Mouse (Mus musculus) hematopoietic stem cell, adult 5-6 weeks (primary cell): ENCODE data around the gene Ago3. TPM values are rescaled to one million over a fixed set of nuclear protein-coding genes. Genes with fewer than 3 reads are reported as not detected.

Experiments
- ATAC-seq, 2 experiments: fragments of 125-278 bp in 1 of 2; replicated peaks in 1 of 2; 2 replicates each; pipeline ENCODE4 v1.8.0; 2016 to 2017; ENCODE audit warnings: inconsistent platforms in 2 of 2, mild to moderate bottlenecking in 2 of 2, moderate number of reproducible peaks in 2 of 2, low read depth in 1 of 2, moderate TSS enrichment in 1 of 2; ENCODE audit not compliant: low FRiP score in 2 of 2, poor library complexity in 2 of 2, severe bottlenecking in 2 of 2, insufficient read depth in 1 of 2, low TSS enrichment in 1 of 2
- total RNA-seq: library from RNA; stranded (forward); fragments of 172-1452, 232-1000 nt; gene quantifications from 2 replicates; pipeline ENCODE4 v1.2.3, GENCODE M21; 2017

The Ago3 gene
- total RNA-seq, 1 experiment from 2014 or later: 13.1 TPM

DNA sequence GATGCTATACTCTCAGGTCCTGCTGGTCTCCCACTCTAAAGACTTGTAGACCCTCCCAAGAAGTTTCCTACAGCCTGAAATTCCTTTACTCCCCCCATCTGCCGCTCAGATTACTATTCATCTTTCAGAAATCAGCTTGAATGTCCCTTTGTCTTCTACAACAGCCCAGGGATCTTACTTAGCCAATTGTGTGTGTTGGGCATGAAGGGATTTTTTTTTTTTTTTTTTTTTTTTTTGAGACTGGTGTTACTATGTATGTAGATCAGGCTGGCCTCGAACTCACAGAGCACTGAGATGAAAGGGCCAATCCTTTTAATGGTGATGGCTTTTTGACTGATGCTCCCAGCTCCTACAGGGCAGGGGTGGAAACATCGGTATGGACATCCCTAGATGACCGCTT lies 133.4 kb downstream of the Ago3 start:
- no peak for ATAC-seq

DNA sequence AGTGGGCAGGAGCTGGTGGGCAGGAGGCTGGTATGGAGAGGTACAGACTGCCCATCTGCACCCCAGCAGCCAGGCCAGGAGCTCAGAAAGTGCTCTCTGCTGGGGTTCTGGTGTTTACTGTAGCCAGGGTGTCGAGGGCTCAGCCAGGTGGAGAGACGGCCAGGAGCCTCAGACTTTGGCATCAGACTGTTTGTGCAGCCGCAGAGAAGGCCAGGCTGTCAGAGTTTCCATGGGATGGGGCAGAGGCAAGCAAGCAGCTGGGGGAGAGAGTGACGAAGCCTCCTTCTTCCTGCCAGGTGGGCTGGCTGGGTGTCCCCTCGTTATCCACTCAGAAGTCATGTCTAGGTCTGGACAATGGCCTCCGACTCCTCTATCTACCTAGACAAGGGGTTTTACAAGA lies 134.2 kb downstream of the Ago3 start:
- ATAC-seq: no peak

DNA sequence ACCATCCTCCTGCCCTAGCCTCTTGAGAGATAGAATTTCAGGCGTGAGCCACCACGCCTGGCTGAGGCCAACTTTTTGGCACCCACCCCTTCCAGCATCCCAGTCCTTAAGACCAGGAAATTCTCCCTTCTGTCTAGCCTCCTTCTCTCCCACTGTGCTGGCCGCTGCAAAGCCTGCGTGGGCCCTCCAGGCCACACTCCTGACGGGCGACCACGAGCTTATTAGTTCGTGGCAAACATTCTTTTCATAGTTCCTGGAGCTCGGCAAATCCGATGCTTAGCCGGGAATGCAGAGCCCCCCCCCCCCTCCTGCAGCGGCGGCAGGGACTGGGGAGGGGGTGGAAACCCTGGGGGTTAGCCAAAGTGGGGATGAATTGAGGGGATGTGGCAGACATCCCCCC lies 138.2 kb downstream of the Ago3 start:
- ATAC-seq: no peak

- no peak for ATAC-seq
These were observed 139.0 kb downstream of the Ago3 start for GRCm38 (mm10) chr4:126290314-126290713.

GRCm38 (mm10) chr4:126288085-126288666 lies 141.2 kb downstream of the Ago3 start:
- peak; percentile 8 to 54; a peak in 2 of 4 replicates for ATAC-seq

GRCm38 (mm10) chr4:126287302-126287995 lies 141.9 kb downstream of the Ago3 start:
- ATAC-seq: no peak

DNA sequence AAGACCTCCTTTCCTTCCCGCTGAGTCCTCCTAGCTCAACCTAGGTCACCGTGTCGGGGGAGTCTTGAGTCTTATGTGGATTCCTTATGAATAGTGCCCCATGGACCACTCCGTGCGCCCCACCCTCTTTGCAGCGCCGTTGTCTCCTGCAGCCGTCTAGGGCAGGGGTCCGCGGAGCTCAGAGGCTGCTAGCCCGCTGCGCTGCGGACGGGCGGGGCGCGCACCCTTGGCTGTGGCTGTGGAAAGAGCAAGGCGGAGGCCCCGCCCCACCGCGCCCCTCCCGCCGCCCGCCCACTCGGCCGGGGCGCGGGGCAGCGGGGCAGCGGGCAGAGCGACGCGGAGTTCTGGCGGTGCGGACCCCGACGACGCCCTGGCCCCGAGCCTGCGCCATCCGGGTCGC lies 142.9 kb downstream of the Ago3 start, which contains the start of gene Col8a2:
Gene Col8a2, plus strand, starts transcription at position 302 of the 400 bp plus-strand sequence.
- no peak for ATAC-seq

DNA sequence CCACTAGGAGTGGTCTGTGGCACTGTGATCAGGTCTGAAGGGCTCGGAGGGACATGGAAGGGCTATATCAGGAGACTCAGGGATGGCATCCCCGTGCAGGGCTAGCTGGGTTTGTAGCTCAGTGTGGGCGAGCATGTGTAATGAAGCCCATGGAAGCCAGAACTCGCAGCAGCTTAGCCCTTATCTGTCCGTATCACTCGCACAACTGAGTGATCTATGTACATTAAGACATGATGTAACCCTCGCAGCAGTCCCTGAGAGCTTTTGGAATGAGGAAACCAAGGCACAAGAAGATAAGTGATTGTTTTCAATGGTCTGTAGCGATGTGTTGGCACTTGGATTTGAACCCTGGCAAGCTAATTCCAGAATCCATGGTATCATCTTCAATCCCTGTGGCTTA lies 145.8 kb downstream of the Ago3 start:
- no peak for ATAC-seq

DNA sequence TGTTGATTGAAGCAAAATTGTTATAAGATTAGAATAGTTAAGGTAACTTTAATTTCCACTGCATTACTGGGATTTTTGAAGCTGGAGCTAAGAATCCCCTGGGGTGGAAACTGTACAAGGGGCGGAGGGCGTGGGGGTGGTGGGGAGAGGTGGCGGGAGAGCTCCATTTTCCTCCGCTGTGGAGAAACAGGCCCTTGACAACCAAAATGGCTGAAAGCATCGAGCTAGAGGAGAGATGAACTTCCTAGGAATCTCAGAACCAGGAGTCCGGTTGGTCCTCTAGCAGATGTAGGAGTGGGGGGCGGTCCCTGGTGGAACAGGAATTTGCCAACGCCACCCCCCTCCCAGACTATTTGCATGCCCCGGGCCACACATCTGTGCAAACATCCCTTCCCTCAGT lies 147.7 kb downstream of the Ago3 start:
- ATAC-seq: no peak

Other genes with a start within 250 kb of the Ago3 start
- gene Thrap3, start 226.8 kb downstream of the Ago3 start, total RNA-seq: 447 and 515 TPM in 2 replicates
- gene Map7d1, start 173.2 kb downstream of the Ago3 start, total RNA-seq: 28.5 and 40.6 TPM in 2 replicates
- 39.9 and 58.4 TPM in 2 replicates for gene Trappc3, start 167.2 kb downstream of the Ago3 start, total RNA-seq
- gene Col8a2, start 142.8 kb downstream of the Ago3 start, total RNA-seq: not detected in 2 replicates
- gene Adprhl2, start 107.9 kb downstream of the Ago3 start, total RNA-seq: 27.8 and 30.4 TPM in 2 replicates
- gene Tekt2, start 103.9 kb downstream of the Ago3 start, total RNA-seq: not detected in 2 replicates
- gene Ago1, start 39.0 kb upstream of the Ago3 start, total RNA-seq: 42.6 and 43.5 TPM in 2 replicates
- 6.3 and 9.4 TPM in 2 replicates for gene Ago4, start 103.9 kb upstream of the Ago3 start, total RNA-seq
- gene Clspn, start 127.4 kb upstream of the Ago3 start, total RNA-seq: 80.7 and 94.8 TPM in 2 replicates
- gene 5730409E04Rik, start 180.3 kb upstream of the Ago3 start, total RNA-seq: 7.6 and 15.5 TPM in 2 replicates
- gene Psmb2, start 248.1 kb upstream of the Ago3 start, total RNA-seq: 106 and 109 TPM in 2 replicates